Mouse (Mus musculus): ENCODE results near the gene Rbm4b.

GRCm38 (mm10) chr19:4720671-4721244 is 35.5 kb upstream of the Rbm4b start:
- no peak for TF ChIP-seq GATA1 (IDR thresholded peaks at IDR 0.05; ENCODE audit: borderline replicate concordance, low read length)
- no peak for TF ChIP-seq FLI1 (IDR thresholded peaks at IDR 0.05; ENCODE audit: low read length)
